Mouse (Mus musculus): ENCODE measurements around the gene Pih1d2.

DNA sequence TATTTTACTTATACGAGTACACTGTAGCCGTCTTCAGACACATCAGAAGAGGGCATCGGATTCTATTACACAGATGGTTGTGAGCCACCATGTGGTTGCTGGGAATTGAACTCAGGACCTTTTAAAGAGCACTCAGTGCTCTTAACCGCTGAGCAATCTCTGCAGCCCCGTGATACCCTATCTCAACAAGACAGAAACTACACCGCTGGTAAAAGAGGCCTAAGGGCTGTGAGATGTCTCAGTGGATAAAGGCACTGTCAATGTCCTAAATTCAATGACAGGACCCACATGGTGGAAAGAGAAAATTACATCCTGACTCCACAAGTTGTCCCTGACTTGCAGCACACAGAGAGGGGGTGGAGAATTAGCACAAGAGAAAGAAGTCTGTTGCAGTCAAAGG is 49.3 kb downstream of the Pih1d2 start:
- TF ChIP-seq MYOD1 (IDR thresholded peaks at IDR 0.05; ENCODE audit: control insufficient read depth, insufficient read length, low read depth) (no peak), CTCF (IDR thresholded peaks at IDR 0.05; ENCODE audit: control insufficient read depth, insufficient read depth, insufficient read length) (no peak), FOSL1 (IDR thresholded peaks at IDR 0.05; ENCODE audit: insufficient read depth, low read length, poor library complexity, severe bottlenecking) (no peak), USF1 (IDR thresholded peaks at IDR 0.05; ENCODE audit: low read depth) (no peak)

Data from C2C12 (cell line).